Mouse (Mus musculus) lung, embryonic 16.5 days (tissue): ENCODE measurements around the gene Flt3l. TPM values are rescaled to one million over a fixed set of nuclear protein-coding genes. Genes with fewer than 3 reads are reported as not detected.
A peak's percentile ranks its signal among the peaks of the same experiment; 100 is the strongest.

Source experiments
- ATAC-seq: fragments of 200-750 bp; cut with Nextera tagmentation; 2 replicates; pipeline ENCODE4 v1.8.0; 2017; ENCODE audit warnings: low read depth, mild to moderate bottlenecking, moderate library complexity
- H3K27ac ChIP-seq: fragments of 300-500 bp; sonication (generic); 2 replicates; pipeline ENCODE4 v1.5.1; 2014; ENCODE audit warnings: mild to moderate bottlenecking, control low read depth, low read length
- H3K27me3 ChIP-seq: fragments of 300-500 bp; sonication (generic); 2 replicates; pipeline ENCODE4 v1.6.1; 2014; ENCODE audit warnings: low read depth, low read length, mixed read lengths; ENCODE audit not compliant: control insufficient read depth, insufficient read depth
- H3K36me3 ChIP-seq: fragments of 300-500 bp; sonication (generic); 2 replicates; pipeline ENCODE4 v1.6.1; 2014; ENCODE audit warnings: low read length; ENCODE audit not compliant: control insufficient read depth, insufficient read depth
- H3K4me1 ChIP-seq: fragments of 300-500 bp; sonication (generic); replicated peaks from 2 replicates; pipeline ENCODE4 v1.6.1; 2014; ENCODE audit warnings: low read length, mixed read lengths; ENCODE audit not compliant: control insufficient read depth, insufficient read depth
- H3K4me2 ChIP-seq: fragments of 300-500 bp; sonication (generic); 2 replicates; pipeline ENCODE4 v1.6.1; 2014; ENCODE audit warnings: low read depth, low read length, control low read depth
- H3K4me3 ChIP-seq: fragments of 300-500 bp; sonication (generic); 2 replicates; pipeline ENCODE4 v1.5.1; 2014; ENCODE audit warnings: mild to moderate bottlenecking, low read length, control low read depth
- H3K9ac ChIP-seq: fragments of 300-500 bp; sonication (generic); 2 replicates; pipeline ENCODE4 v1.6.1; 2014; ENCODE audit warnings: low read length, control low read depth
- H3K9me3 ChIP-seq: fragments of 300-500 bp; sonication (generic); 2 replicates; pipeline ENCODE4 v1.6.1; 2016; ENCODE audit warnings: low read length; ENCODE audit not compliant: control insufficient read depth
- WGBS: fragments of 180-500 bp; shearing (Covaris S2); extraction: QIAGEN DNeasy Blood & Tissue Kit; methylation state at CpG from one replicate; pipeline ENCODE4 v1.1.7; 2014; 5-methylcytosine and 5-hydroxymethylcytosine counted together
- polyA plus RNA-seq: library from polyadenylated mRNA; unstranded; fragments of >200 nt; fragmentation: Nextera tagmentation; extraction: Ambion mirVana; gene quantifications from 2 replicates; pipeline ENCODE4 v1.2.1, GENCODE M21; 2015

Gene Flt3l
- polyA plus RNA-seq, 1 experiment from 2014 or later = 2.4 TPM

DNA sequence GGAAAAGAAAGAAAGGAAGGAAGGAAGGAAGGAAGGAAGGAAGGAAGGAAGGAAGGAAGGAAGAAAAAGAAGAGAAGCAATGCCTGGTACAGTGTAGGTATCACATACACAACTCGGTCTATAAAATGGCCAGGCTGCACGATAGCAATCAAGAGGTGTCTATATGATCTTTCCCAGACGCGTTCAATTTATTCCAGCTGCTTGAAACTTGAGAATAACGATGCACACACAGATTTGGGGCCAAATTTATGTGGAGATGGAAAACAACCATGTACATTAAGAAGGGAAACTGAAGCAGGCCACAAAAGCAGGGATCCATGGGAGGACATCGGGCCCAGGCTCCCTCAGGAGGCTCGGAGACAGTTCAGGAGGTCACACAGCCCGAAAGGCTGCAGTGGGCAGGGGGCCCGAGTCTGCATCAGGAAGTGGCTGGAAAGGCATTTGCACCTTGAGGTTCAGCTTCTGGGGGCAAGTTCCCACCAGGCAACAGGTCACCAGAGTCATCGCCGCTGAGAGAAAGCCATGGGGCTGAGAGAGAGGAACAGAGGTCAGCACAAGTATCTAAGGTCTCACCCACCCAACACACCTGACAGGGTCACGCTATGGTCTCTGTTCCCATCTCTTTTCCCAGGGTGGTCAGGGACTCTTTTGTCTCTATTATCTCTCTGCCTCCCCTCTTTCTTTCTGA, 43.3 kb downstream of the Flt3l start:
- no peak overlapping the region for H3K4me3 ChIP-seq
- peaks cover 20% of the 10 kb centered on the region for H3K4me1 ChIP-seq
- ATAC-seq = no peak
- peak overlapping the region; percentile 58 for H3K27ac ChIP-seq
- H3K4me2 ChIP-seq = 0 out of 2 replicates have a peak overlapping the region, but pooled peaks have one; percentile 17
- H3K27me3 ChIP-seq = no peaks in the 10 kb centered on the region
- H3K9ac ChIP-seq = peak overlapping the region; percentile 43; the same call in 1 of the 2 replicates
- H3K36me3 ChIP-seq = peaks cover 10% of the 10 kb centered on the region
- no peaks in the 10 kb centered on the region for H3K9me3 ChIP-seq
- WGBS = 44% methylated on average over 12 of the region's 12 CpGs

- Histone ChIP-seq H3K9ac (peak within 1 kb of the TSS; percentile 80), H3K4me2 (peak within 1 kb of the TSS; percentile 74), H3K27ac (peak within 1 kb of the TSS; percentile 81), H3K36me3 (peaks cover 16% of the 10 kb centered on the region), H3K9me3 (no peaks in the 10 kb centered on the region), H3K27me3 (no peaks in the 10 kb centered on the region), H3K4me3 (peak within 1 kb of the TSS; percentile 64), H3K4me1 (peaks cover 20% of the 10 kb centered on the region)
- ATAC-seq = peak; percentile 98
- WGBS = under 1% methylated on average over 16 of the region's 16 CpGs
Measured at GRCm38 (mm10) chr7:45092048-45092447, 44.2 kb downstream of the Flt3l start, which contains the start of gene Rcn3. Rcn3 (minus strand) TSS chr7:45092221.

DNA sequence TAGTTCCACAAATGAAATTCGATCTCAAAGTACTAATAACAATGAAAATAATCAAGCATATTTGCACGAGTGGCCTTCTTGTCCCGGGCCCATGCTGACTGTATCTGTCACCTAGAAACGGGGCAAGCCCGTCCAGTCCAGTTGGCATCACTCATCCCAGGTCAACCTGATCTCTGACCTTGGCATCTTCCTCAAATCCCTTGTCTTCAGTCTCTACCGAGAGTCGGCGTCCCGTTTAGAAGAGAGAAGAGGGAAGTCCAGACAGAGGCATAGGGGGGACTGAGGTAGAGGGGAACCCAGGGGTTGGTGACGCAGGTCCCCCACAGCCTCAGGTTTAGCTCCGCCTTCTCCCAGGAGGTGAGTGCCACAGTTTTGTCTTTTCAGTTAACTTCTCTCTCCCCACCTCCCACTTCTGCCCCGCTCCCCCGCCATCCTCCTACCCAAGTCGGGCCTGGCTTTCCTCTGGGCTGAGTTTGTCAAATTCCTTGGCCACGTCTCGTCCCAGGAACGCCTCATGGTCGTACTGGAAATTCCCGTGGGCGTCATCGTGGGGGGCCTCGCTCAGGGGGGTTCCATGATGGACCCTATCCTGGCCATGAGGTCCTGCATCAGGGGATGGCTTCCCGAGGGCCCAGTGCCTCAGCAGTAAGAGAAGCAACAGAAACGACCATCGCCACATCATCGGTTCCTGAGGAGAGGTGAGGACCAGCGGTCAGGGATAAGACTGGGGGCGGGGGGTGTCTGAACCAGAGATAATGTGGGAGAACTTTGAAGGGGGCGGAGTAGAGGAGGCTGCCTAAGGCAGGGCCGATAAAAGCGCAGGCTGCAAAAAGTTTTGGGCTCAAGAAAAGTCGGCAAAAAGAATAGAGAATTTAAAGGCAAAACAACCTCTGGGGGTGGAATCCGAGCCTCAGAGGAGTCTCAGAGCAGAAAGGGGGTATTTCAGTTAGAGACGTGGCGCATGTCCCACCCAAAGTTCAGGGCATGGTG, 44.9 kb downstream of the Flt3l start:
- peak overlapping the region; percentile 81 for H3K27ac ChIP-seq
- peak overlapping the region; percentile 74 for H3K4me2 ChIP-seq

GRCm38 (mm10) chr7:45090251-45090977, 45.8 kb downstream of the Flt3l start:
- peaks cover 20% of the 10 kb centered on the region for H3K4me1 ChIP-seq
- ATAC-seq = no peak
- H3K9ac ChIP-seq = peak overlapping the region; percentile 80
- H3K27me3 ChIP-seq = no peaks in the 10 kb centered on the region
- peaks cover 27% of the 10 kb centered on the region for H3K36me3 ChIP-seq
- 69% methylated on average over 13 of the region's 13 CpGs for WGBS
- H3K4me3 ChIP-seq = peak overlapping the region; percentile 64
- no peaks in the 10 kb centered on the region for H3K9me3 ChIP-seq
- peak overlapping the region; percentile 81 for H3K27ac ChIP-seq
- H3K4me2 ChIP-seq = peak overlapping the region; percentile 74

More for the DNA sequence above, 44.9 kb downstream of the Flt3l start:
- Histone ChIP-seq H3K9me3 (no peaks in the 10 kb centered on the region), H3K4me3 (peak overlapping the region; percentile 64), H3K4me1 (peaks cover 20% of the 10 kb centered on the region), H3K36me3 (peaks cover 22% of the 10 kb centered on the region), H3K27me3 (no peaks in the 10 kb centered on the region), H3K9ac (peak overlapping the region; percentile 80)
- ATAC-seq = peak; percentile 62
- WGBS = 7% methylated on average over 35 of the region's 35 CpGs

DNA sequence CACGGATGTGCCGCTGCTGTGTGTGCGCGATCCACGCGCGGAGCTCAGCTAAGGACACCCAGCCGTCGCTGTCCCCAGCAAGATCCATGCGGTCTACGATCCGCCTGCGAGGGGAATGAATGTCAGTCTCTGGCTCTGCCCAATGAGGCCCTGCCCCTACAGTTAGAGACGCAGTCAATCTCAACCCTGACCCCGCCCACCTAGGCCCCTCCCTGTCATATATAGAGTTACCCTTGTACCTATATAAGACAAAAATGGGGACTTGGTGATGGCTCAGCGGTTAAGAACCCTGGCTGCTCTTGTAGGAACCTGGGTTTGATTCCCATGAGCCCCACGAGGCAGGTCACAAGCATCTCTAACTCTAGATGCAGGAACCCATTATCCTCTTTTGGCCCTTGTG, 47.6 kb downstream of the Flt3l start:
- Histone ChIP-seq H3K4me3 (no peak overlapping the region), H3K27me3 (no peaks in the 10 kb centered on the region), H3K9ac (no peak overlapping the region), H3K27ac (no peak overlapping the region), H3K9me3 (no peaks in the 10 kb centered on the region), H3K4me1 (peaks cover 19% of the 10 kb centered on the region), H3K4me2 (no peak overlapping the region), H3K36me3 (peaks cover 32% of the 10 kb centered on the region)
- ATAC-seq = no peak
- WGBS = 89% methylated on average over 17 of the region's 17 CpGs

- Histone ChIP-seq H3K4me1 (peaks cover 13% of the 10 kb centered on the region), H3K9ac (no peak overlapping the region), H3K4me2 (no peak overlapping the region), H3K4me3 (no peak overlapping the region), H3K9me3 (no peaks in the 10 kb centered on the region), H3K27me3 (no peaks in the 10 kb centered on the region), H3K27ac (no peak overlapping the region), H3K36me3 (peaks cover 38% of the 10 kb centered on the region)
- no peak for ATAC-seq
- 78% methylated on average over 4 of the region's 4 CpGs for WGBS
Measured at GRCm38 (mm10) chr7:45086084-45086483, 50.1 kb downstream of the Flt3l start.

GRCm38 (mm10) chr7:45083300-45083890, 52.8 kb downstream of the Flt3l start:
- Histone ChIP-seq H3K27ac (0 out of 2 replicates have a peak overlapping the region, but pooled peaks have one; percentile 16), H3K9ac (peak overlapping the region; percentile 13; the same call in 1 of the 2 replicates), H3K4me1 (peaks cover 7% of the 10 kb centered on the region; the same call in 1 of the 2 replicates), H3K4me3 (no peak overlapping the region), H3K36me3 (peaks cover 34% of the 10 kb centered on the region), H3K27me3 (no peaks in the 10 kb centered on the region), H3K9me3 (no peaks in the 10 kb centered on the region), H3K4me2 (no peak overlapping the region)
- 75% methylated on average over 22 of the region's 22 CpGs for WGBS
- ATAC-seq = no peak

DNA sequence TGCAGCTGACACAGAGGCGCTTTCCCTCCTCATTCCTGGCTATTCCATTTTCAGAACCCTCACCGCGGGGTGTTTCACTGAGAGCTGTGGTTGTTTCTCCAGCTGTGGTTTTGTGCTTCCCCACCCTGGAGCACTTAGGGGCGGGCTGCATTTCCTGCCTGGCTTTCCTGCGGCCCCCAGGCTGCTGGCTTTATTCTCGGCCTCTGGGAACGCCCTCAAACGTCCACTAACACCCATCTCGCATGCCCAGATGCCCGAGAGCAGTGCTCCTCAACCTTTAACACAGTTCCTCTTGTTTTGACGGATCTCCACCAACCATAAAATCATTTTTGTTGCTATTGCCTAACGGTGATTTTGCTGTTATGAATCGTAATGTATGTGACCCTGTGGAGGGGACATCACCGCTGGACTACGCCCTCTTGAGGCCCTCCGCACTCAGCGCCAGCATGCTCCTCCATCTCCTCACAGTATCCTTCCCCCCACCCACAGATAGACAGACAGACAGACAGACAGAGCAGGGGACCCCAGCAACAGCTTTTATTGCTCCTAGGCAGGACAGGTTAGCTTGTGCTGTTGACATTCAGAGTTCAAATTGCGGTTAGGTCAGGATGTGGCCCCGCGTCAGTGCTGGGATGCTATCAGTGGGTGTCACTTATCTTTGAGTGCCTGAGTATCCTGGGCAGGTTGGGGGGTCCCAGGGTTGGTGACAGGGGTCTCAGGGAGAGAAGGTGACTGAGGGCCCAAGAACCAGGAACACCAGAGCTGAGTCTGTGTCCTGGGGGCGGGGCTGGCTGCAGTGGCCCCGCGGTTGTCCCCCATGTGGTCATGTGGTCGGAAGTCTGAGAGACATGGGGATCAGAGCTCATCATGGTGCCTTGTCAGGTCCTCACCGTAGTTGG, 53.6 kb downstream of the Flt3l start:
- 0 out of 2 replicates have a peak overlapping the region, but pooled peaks have one; percentile 14 for H3K4me2 ChIP-seq
- WGBS = 64% methylated on average over 25 of the region's 25 CpGs
- peak overlapping the region; percentile 45 for H3K9ac ChIP-seq
- H3K27me3 ChIP-seq = no peaks in the 10 kb centered on the region
- H3K4me1 ChIP-seq = peaks cover 7% of the 10 kb centered on the region; the same call in 1 of the 2 replicates
- peak; percentile 30 for ATAC-seq
- H3K27ac ChIP-seq = peak overlapping the region; percentile 76
- no peak overlapping the region for H3K4me3 ChIP-seq
- no peaks in the 10 kb centered on the region for H3K9me3 ChIP-seq
- H3K36me3 ChIP-seq = peaks cover 30% of the 10 kb centered on the region
